Mouse (Mus musculus) lung, postnatal 14 days (tissue): Measurements from ENCODE around the gene Hcn4.

ENCODE experiments used
- DNase-seq: peaks from one replicate; pipeline ENCODE4 v3.0.0; 2021

Hcn4 gene

DNA sequence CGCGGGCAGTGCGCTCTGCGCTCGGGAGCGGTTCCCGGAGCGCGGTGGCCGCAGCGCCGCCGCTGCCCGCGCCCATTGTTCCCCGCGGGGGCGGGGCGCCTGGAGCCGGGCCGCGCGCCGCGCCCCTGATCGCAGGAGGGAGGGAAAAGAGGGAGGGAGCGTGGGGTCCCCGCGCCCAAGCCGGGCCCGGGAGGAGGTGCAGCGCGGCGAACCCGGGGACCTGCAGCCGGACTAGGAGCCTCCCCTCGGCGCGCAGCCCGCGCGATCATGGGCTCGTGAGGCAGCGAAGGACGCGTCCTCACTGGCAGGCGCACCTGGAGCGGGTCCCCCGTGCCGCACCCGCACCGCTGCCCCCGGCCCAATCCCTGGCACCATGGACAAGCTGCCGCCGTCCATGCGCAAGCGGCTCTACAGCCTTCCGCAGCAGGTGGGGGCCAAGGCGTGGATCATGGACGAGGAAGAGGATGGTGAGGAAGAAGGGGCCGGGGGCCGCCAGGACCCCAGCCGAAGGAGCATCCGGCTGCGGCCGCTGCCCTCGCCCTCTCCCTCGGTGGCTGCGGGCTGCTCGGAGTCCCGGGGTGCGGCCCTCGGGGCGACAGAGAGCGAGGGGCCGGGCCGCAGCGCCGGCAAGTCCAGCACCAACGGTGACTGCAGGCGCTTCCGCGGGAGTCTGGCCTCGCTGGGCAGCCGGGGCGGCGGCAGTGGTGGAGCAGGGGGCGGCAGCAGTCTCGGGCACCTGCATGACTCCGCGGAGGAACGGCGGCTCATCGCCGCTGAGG, at the start of gene Hcn4:
Gene Hcn4 (plus strand): TSS at position 274 of the 779 bp plus-strand sequence.
- peak; percentile 11 for DNase-seq

DNA sequence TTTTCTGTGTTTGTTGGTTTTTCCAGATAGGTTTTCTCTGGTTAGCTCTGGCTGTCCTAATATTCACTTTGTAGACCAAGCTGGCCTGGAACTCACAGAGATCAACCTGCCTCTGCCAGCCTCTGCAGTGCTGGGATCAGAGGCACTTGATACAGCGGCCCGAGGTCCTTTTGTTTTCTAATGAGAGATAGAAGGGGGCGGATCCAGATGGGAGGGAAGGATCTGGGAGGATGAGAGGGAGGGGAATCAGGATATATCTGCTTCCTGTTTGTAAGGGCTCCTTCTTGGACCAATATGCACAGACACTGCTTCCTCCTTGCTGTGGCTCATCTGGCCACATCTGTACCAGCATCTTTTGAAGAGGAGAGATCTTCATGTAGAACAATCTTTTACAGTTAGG, 48.5 kb upstream of the Hcn4 start:
- DNase-seq: no peak

DNA sequence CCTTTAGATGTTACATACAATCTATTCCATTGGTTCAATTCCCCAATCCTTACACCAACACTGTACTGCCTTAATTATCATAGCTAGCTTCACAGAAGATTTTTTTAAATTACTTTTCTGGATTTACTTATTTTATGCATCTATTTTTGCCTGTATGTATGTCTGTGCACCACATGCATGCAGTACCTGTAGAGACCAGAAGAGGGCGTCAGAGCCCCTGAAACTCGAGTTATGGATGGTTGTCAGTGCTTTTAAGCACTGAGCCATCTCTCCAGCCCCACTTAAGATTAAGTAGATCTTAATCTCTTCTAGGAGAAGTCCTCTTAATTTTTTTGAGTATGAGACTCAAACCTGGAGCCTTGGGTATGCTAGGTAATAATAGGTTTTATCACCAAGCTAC, 47.8 kb upstream of the Hcn4 start:
- DNase-seq: peak; percentile 4

DNA sequence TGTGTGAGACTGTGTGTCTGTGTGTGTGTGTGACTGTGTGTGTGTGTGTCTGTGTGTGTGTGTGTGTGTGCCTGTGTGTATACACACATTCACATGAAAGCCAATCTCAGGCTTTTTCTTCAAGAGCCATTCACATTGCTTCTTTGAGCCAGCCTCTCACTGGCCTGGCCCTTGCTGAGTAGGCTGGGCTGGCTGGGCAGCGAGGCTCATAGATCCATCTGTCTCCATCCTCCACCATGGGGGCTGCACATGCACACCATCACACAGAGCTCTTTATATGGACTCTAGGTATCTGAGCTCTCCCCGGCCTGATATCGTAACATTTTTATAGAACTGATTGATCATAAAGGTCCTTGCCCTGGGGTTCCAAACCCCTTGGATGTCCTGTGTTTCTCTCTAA, 33.7 kb upstream of the Hcn4 start:
- DNase-seq: no peak

DNA sequence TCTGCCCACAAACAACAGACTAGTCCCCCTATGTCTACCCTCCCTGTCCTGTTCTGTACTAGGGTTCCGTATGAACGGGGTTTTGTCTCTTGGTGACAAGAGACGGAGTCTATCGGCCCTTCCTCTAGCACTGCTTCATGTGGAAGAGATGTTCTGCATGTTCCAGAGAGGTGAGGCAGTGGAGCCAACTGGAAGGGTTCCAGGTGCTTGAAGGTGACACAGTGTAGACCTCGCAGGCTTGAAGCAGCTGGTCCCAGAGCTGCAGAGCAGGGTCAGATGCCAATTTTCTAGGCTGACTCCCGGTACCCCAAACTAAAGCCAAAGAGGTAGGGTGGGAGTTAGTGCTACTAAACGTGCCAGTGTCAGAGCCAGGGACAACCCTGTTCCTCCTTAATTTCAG, 25.1 kb upstream of the Hcn4 start:
- no peak for DNase-seq

DNA sequence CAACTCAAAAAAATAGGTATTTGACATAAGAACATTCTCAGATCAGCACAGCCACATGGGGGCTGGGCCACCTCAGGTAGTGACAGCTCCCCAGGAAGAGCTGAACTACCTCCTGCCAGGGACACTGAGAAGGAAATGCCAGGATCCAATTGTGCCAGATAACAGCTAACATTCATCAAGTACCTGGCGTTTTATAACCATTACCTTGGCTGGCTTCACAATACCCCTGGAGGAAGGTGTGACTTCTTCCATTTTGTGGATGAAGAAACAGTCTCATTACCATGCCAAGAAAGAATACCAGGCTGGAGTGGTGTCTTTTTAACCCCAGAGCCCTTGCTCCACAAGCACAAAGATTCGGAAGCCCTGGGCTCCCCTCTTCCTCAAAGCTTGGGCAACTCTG, 21.8 kb upstream of the Hcn4 start:
- DNase-seq: no peak

DNA sequence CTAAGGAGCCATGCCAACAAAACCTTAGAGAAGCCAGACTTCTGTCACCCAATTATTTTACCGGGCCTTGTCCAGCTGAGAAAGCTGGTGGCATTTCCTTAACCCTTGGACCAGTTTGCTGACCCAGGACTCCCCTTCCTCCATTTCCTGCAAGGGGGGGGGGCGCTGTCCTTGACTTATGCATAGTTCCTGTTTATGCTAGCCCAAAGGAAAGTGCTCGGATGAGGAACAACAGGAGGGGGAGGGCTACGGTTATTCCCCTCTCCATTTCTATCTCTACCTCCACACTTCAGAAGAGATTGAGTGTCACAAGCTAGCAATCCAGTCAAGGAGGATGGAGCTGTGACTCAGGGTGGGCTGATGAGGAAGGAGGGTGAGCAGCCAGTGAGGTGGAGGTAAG, 20.9 kb upstream of the Hcn4 start:
- DNase-seq: no peak

DNA sequence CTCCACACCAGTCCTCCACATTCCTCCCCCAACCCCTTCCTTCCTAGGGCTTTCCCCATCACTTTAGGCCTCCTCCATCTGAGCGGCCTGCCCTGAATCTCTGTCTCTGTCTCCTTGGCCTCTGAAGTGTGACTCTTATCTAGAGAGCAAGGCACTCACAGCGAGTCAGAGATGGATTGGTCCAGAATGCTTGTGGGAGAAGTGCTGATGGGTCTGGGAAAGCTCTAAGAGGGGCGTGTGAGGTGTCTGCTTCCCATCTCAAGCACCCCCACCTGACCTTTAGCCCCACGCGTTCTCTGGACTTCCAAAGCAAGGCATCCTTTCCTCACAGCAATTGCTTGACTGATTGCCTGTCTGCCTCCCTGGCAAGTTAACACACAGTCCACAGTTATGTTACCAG, 20.4 kb upstream of the Hcn4 start:
- DNase-seq: no peak

DNA sequence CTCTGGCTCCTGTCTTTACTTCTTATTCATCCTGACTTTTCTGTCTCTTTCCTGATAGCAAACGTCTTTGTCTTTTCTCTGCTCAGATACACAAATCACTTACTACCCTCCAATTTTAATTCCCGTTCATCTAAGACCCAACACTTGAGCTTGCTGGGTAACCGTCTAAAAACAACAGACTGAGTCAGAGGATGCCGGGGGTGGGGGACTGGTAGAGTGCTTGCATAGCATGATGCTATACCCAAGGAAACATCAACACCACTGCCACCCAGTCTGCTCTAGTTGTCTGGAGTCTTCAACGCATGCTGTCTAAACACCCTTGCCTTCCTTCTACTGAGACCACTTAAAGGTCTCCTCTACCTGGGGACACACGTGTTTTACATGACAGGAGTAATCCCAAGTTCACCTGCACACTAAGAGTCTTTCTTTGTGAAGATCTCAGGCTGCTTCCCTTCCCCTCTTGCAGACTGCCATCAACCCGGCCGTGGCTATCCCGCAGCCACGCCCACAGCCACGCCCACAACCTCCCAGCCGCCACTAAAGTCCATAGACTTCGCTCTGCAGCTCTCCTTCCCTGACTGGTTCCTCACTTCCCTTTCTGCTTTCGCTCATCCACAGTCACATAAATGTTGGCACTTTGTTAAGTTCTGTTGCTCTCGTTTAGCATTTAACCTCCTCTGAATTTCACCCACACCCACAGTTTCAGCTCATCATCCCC, 17.5 kb upstream of the Hcn4 start:
- peak; percentile 73 for DNase-seq

DNA sequence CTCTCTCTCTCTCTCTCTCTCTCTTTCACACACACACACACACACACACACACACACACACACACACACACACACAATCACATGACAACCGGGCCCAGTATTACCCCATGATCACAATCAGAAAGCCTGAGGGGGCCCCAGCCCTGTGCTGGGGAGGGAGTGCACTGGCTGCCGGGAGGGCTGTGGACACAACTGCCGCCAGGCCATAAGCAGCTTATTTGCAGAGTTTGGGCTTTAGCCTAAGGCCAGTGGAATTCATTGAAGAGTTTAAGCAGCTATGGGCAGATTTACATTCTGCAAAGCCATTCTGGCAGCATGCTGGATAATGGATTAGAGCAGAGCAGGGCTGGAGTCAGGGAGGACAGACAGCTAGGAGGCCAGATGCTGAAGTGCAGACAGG, 12.0 kb upstream of the Hcn4 start:
- DNase-seq: no peak

DNA sequence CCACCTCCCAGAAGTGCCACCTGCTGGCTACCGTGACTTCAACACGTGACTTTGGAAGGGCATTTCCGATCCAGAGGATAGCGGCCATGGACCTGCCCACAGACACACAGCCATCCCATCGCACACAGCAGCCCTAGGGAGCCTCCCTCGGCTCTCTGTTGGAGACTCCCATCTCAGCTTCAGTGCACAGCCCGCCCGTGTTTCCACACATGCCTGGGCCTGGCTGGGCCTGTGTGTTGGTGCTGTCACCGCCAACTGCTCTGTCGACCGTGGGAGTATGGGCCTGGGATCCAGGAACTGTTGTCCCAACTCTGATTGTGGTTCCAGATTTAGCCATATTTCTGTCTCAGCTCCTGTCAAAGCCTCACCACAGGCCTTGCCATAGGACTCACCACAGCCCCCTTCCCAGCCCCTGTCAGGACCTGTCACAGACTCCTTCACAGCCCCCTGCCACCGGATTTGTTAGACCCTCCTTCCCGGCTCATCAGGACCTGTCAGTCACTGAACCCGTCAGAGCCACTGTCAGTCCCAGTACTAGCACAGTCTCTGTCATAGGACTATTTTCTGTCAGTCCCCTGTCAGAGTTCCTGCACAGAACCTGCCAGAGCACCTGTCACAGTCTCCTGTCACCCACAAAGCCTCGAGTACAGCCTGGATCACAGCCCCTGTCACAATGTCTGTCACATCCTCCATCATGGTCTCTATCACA, 7.5 kb upstream of the Hcn4 start:
- DNase-seq: no peak

DNA sequence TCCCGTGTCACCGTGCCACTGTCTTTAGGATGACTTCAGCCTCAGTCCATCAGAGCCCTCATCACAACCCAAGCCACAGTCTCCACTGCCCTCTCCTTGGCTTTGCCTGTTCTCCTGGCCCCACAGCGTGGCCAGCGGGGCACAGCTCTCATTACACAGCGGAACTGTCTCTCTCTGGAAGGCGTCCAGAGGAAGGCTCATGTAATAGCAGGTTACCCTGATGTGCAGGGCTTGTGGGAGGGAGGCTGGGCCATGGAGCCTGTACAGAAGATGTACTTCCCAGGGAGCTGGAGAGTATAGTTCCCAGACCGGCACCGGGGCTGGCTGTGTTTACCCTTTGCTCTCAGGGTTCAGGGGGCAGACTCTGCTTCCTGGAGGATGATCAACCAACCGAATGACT, 6.8 kb upstream of the Hcn4 start:
- DNase-seq: no peak

DNA sequence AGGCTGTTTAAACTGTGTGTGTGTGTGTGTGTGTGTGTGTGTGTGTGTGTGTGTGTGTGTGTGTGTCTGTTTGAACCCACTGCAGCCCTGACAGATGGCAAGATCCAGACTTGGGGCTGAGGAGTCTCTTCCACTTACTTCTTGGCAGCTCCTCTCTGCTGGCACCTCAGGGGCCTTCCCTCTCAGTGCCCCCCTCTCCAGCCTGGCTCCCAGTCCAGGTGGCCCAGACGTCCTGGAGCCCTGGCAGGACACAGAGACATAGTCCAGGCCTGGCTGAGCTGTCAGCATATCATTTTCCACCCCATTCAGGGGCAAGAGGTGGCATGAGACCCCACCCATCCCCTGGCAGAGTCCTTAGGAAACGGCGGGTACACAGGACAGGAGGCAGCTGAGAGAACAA, 5.5 kb upstream of the Hcn4 start:
- no peak for DNase-seq

DNA sequence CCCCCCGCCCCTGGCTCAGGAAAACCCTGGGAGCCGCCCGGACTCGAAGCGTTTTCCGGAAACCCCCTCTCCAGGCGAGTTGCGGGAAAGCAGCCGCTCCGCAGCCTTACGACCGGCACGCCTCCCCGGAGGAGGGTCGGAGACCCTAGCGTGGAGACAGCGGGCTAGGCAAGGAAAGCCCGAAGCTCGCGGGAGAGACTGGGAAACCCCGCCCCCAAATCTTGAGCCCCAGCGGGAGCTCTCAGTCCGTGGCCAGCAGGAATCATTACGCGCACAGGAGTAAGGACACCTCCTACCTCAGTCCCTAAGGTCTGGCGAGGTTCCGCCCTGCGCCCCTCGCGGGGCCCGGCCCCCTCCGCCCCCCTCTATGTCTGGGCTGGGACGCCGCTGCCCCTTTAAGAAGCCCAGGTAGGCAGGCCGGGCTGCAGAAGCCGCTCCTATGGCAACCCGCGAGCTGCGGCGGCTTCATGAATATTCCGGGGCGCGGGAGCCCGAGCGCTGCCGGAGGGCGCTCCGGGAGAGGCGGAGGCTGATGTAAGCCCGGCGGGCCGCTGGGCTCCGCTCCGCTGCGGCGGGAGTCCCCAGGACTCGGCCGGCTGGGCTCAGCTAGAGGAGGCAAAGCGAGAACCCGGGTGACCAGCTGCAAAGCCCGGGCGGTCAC, 651 bp upstream of the Hcn4 start:
- peak; percentile 20 for DNase-seq

DNA sequence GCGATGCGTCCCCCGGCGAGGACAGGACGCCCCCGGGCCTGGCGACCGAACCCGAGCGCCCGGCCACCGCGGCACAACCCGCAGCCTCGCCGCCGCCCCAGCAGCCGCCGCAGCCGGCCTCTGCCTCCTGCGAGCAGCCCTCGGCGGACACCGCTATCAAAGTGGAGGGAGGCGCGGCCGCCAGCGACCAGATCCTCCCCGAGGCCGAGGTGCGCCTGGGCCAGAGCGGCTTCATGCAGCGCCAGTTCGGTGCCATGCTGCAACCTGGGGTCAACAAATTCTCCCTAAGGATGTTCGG, 655 bp downstream of the Hcn4 start:
- DNase-seq: no peak

DNA sequence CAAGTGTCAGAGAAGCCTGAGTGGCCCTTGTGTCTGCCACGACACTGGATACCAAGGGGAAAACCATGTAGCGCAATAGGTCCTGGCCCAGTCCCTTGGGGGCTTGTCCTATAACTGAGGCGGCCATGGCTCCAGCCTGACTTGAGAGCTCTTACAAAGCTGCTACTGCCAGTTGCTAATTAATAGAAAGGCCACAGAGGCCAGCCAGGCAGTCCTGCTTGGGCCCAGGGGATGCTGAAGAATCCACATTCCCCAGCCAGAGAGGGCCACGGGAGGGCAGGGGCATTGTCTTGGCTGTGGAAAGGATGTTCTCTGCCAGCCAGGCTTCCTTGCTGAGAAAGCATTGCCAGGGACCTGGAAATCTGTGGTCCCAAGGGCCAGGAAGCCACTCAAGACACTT, 6.4 kb downstream of the Hcn4 start:
- DNase-seq: no peak

DNA sequence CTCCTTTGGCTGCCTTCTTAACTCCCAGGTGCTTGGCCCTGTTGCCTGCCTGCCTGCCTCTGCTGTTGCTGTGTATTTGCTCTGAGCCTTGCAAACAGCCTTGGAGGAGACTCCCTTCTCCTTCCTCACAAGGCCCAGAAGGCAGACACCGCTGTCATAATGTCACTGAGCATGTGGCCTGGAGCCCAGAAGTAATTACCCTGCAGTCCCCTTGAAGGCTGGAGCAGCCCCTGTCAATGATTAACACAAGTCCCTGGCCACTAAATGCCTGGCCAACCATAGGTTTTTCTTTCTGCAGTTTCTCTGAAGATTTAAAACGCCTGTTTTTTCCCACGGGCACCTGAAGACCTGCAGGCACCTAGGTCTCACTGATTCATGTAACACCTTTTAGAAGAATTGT, 9.7 kb downstream of the Hcn4 start:
- DNase-seq: no peak

DNA sequence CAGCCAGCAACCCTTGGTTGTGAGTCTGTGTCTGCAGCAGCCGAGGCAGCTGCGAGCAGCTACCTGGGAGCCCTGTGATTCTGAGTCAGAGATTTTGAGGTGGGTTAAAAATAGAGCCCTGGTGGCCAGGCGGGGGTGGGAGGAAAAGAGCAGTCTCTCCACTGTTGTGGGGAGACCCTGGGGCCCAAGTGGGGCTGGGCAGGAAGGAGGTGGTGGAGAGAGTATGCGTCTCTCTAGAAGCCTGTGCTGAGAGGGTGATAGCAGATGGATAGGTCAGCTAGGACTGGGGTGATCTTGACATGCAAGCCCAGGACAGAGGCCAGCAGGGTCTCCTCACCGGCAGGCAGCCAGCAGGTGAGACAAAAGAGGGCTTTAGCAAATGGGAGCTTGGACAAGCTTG, 14.0 kb downstream of the Hcn4 start:
- DNase-seq: no peak

DNA sequence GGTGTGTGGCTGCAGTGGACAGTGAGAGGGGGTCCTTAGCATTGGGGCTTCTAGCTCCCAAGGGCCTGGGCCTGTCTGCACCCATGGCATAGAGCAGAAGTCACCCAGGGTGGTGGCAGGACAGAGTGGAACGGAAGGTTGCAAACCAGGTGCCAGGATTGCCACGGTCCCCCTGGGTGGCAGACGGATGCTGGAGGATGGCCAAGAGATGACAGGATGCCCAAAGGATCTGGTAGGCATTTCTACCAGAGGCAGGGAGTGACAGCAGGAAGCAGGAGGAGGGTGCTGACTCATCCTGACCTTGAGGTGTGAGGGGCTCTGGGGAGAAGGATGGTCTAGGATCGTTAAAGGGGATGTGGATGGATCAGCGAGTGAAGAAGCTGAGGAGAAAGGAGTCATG, 15.3 kb downstream of the Hcn4 start:
- no peak for DNase-seq

DNA sequence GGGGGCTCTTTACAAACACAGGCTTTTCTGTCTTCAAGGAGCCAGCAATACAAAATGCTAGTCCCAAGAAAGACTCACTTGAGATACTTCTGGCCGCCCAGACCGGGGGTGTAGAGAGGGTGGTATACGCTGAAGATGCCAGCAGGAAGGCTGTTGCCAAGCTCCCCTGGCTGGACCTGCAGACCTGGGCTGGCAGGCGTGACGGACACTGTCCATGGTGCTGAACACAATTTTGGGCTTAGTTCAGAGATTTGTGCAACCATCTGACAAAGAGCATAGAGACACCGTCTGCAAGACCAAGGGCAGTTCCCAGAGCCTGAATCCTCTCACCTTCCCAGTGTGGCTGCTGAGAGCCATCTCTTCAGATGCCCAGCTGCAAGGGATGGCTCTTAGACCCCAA, 18.4 kb downstream of the Hcn4 start:
- peak; percentile 71 for DNase-seq

DNA sequence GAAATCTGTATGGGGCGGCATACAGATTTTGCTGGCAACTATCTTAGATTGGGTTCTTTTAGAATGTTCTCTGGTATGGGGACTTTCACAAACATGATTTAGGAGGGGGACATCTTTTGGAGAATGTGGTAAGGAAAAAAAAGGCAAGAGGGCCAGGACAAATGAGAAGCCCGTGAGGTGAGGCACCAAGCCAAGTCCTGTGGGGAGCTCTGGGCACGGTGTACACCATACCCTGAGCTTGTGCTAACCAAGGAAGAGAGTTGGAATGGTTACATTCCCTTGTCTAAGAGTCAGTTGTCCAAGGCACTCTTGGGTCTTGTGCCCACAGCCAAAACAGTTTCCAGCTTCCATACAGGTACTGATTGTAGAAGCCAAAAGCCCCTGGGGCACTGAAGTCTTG, 21.4 kb downstream of the Hcn4 start:
- no peak for DNase-seq

DNA sequence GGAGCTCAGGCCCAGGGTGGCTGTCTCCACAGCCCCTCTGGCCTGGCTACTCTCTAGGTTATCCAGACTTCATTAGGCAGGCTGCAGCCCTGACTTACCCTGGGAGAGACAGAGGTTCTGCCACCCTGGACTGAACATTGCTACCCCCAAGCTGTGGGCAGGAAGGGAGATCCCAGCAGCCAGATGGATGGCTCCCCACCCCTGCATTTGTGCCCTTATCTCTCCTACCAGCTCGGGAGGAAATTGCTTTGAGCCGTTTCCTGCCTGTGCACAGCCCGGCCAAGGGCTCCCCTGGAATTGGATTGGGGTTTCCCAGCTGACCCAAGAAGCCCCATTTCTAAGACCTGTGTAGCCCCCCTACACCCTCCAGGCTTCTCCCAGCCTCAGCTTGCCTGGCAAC, 23.8 kb downstream of the Hcn4 start:
- DNase-seq: peak; percentile 30

DNA sequence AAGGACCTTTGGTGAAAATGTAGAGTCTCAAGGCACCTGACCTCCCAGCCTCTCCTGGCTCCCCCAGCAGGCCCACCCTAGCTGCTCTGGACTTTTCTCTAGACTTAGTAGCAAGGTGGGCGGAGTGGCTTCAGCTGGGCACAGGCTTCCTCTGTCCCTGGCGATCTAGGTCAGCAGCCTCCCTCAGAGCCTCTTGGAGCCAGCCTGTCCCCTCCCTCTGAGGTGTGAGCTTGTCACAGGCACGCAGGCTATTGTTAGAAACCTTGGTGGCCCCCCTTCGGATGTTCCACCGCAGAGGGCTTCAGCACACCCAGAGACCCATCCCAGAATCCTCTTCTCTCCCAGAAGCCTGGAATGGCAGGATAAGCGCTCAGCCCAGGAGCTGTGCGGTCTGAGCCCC, 24.5 kb downstream of the Hcn4 start:
- no peak for DNase-seq
